In the genomic region with DNA sequence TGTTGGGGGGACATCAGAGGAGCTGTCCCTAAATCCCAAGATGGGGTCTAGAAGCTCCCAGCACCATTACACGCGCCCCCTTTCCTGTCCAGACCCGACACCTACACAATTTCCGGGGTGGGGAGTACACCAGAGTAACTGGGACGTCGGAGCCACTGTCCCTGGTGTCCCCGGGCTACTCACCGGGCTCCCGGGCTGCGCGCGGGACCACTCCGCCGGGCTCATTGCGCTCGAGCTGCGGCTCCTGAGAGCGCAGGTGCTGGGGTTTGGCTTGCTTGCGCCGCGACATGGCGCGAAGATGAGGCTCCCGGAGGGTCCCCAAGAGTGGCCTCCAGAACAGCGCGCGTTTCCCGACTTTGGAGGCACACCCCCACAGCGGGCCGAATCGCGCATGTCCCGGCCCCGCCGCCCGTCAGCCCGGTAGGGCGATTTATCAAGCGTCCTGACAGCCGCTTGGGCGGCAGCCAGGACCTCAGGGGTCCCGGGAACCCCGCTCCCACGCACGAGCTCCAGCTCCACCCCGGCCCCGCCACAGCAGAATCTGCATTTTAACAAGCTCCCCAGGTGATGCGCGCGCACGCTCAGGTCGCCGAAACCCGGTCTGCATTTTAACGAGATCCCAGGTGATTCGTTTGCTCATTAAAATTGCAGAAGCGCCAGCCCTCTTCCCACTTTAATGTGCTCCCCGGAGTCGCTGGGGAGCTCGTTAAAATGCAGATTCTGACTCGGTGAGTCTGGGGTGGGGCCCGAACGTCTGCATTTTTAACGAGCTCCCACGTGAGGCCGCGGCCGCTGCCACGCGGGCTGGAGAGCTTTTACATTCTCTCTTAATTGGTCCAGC, we compare ENCODE assay signal across 9 mouse cellular contexts. TPM values are rescaled to one million over a fixed set of nuclear protein-coding genes. Genes with fewer than 3 reads are reported as not detected.
DNase-seq lines count a peak whose midpoint lies in the region; ATAC-seq and TF ChIP-seq lines count a peak whose summit lies in the region.
"Had no signal": no experiment of that assay in that cellular context is flagged by ENCODE, and none has a peak within 500 bp of the region (broad histone marks: within the 10 kb centered on the region; RNA-seq: fewer than 3 reads in every experiment).

No protein-coding gene starts in this region.

- peaks cover 46% of the 10 kb centered on the region for H3K27me3 ChIP-seq in heart, embryonic 11.5 days (ENCODE audit: control insufficient read depth, insufficient read depth, low read length)
- peaks cover 59% of the 10 kb centered on the region for H3K27me3 ChIP-seq in forebrain, embryonic 10.5 days (ENCODE audit: poor library complexity, severe bottlenecking)
- H3K27me3 ChIP-seq in kidney, postnatal 0 days (ENCODE audit: insufficient read depth, low read length): peaks cover 27% of the 10 kb centered on the region
- peaks cover 29% of the 10 kb centered on the region for H3K27me3 ChIP-seq in midbrain, embryonic 15.5 days (replicated peaks)
- H3K27me3 ChIP-seq: Patski had no signal

- H3K9ac ChIP-seq in heart, embryonic 11.5 days (ENCODE audit: low read depth, low read length): peak overlapping the region; percentile 22; the same call in 1 of the 2 replicates
- peak overlapping the region; percentile 44; the same call in 1 of the 2 replicates for H3K9ac ChIP-seq in kidney, postnatal 0 days (ENCODE audit: low read depth, low read length)
- H3K9ac ChIP-seq in midbrain, embryonic 15.5 days: peak overlapping the region; percentile 57

- DNase-seq in heart, postnatal 10 days: no peak
- peak; percentile 56 for DNase-seq in Muller cell, postnatal 12 days (ENCODE audit: inconsistent ontology term)
- DNase-seq in forebrain, embryonic 10.5 days (ENCODE audit: extremely low spot score, low spot score): peak; percentile 44
- no peak for DNase-seq in kidney, postnatal 0 days (ENCODE audit: low spot score)
- no peak for DNase-seq in gastrocnemius, postnatal 4 days (ENCODE audit: low spot score in 2 of 2)

- peak overlapping the region; percentile 57 for H3K4me3 ChIP-seq in heart, embryonic 11.5 days (ENCODE audit: low read depth, low read length)
- H3K4me3 ChIP-seq in forebrain, embryonic 10.5 days: peak overlapping the region; percentile 61
- H3K4me3 ChIP-seq in kidney, postnatal 0 days (replicated peaks; ENCODE audit: low read depth, low read length): peak overlapping the region; percentile 48
- peak overlapping the region; percentile 58 for H3K4me3 ChIP-seq in midbrain, embryonic 15.5 days

- intact Hi-C loops in heart, postnatal 10 days (cut with DNase I): no loop called here

- peak overlapping the region; percentile 95 for H3K4me2 ChIP-seq in heart, embryonic 11.5 days
- peak overlapping the region; percentile 91 for H3K4me2 ChIP-seq in kidney, postnatal 0 days (ENCODE audit: low read length)
- peak overlapping the region; percentile 98 for H3K4me2 ChIP-seq in midbrain, embryonic 15.5 days

- ATAC-seq in heart, embryonic 11.5 days (replicated peaks; ENCODE audit: insufficient number of reproducible peaks, low FRiP score, low TSS enrichment): no peak
- ATAC-seq in kidney, postnatal 0 days (replicated peaks; ENCODE audit: low FRiP score, low read depth): no peak
- peak; percentile 79 for ATAC-seq in midbrain, embryonic 15.5 days (replicated peaks)
- no peak for ATAC-seq in cerebellum, adult (ENCODE audit: insufficient number of reproducible peaks, low FRiP score, low TSS enrichment)
- ATAC-seq: Patski had no signal

- H3K27ac ChIP-seq in heart, embryonic 11.5 days (ENCODE audit: low read depth, low read length): no peak overlapping the region
- H3K27ac ChIP-seq in forebrain, embryonic 10.5 days: no peak overlapping the region
- no peak overlapping the region for H3K27ac ChIP-seq in kidney, postnatal 0 days
- peak overlapping the region; percentile 68 for H3K27ac ChIP-seq in midbrain, embryonic 15.5 days

- peaks cover 8% of the 10 kb centered on the region; the same call in 1 of the 2 replicates for H3K4me1 ChIP-seq in heart, embryonic 11.5 days (ENCODE audit: control insufficient read depth, insufficient read depth, low read length)
- peaks cover 31% of the 10 kb centered on the region for H3K4me1 ChIP-seq in forebrain, embryonic 10.5 days
- H3K4me1 ChIP-seq in kidney, postnatal 0 days (replicated peaks; ENCODE audit: insufficient read depth, low read length): peaks cover 12% of the 10 kb centered on the region; the same call in 1 of the 2 replicates
- H3K4me1 ChIP-seq in midbrain, embryonic 15.5 days: peaks cover 24% of the 10 kb centered on the region

- under 1% methylated on average over 70 of the region's 70 CpGs for WGBS in heart, embryonic 11.5 days (ENCODE audit: insufficient replicate concordance)
- WGBS in forebrain, embryonic 10.5 days: under 1% methylated on average over 70 of the region's 70 CpGs
- under 1% methylated on average over 69 of the region's 70 CpGs for WGBS in kidney, postnatal 0 days
- WGBS in midbrain, embryonic 15.5 days: under 1% methylated on average over 69 of the region's 70 CpGs

- no peaks in the 10 kb centered on the region for H3K36me3 ChIP-seq in heart, embryonic 11.5 days (ENCODE audit: control insufficient read depth, insufficient read depth, low read length)
- H3K36me3 ChIP-seq in forebrain, embryonic 10.5 days (replicated peaks): no peaks in the 10 kb centered on the region
- no peaks in the 10 kb centered on the region for H3K36me3 ChIP-seq in kidney, postnatal 0 days (ENCODE audit: insufficient read depth, low read length)
- H3K36me3 ChIP-seq in midbrain, embryonic 15.5 days (replicated peaks): no peaks in the 10 kb centered on the region

- no peak for TF ChIP-seq CTCF in kidney, postnatal 0 days (IDR thresholded peaks at IDR 0.05; ENCODE audit: low read depth)

- H3K9me3 ChIP-seq in heart, embryonic 11.5 days (replicated peaks; ENCODE audit: control insufficient read depth, low read length): no peaks in the 10 kb centered on the region
- H3K9me3 ChIP-seq in forebrain, embryonic 10.5 days: peaks cover 3% of the 10 kb centered on the region; the same call in 1 of the 2 replicates
- no peaks in the 10 kb centered on the region for H3K9me3 ChIP-seq in kidney, postnatal 0 days (replicated peaks; ENCODE audit: low read length)
- no peaks in the 10 kb centered on the region for H3K9me3 ChIP-seq in midbrain, embryonic 15.5 days

RNA-seq across cellular contexts. Expression of a gene that starts 43.1 kb away (rescaled TPM):
- polyA plus RNA-seq in heart, embryonic 11.5 days (2014; fragmentation: Nextera tagmentation; extraction: Ambion mirVana): 19.2 and 23.2 TPM in 2 replicates
- total RNA-seq in heart, postnatal 10 days (2021): 10 to 100 TPM; 11.7 to 12.1 TPM
- 35.4 and 40.1 TPM in 2 replicates for polyA plus RNA-seq in forebrain, embryonic 10.5 days (2016; fragmentation: Nextera tagmentation; extraction: Ambion mirVana)
- polyA plus RNA-seq in kidney, postnatal 0 days (2015; fragmentation: Nextera tagmentation; extraction: Ambion mirVana): 20.4 and 22.0 TPM in 2 replicates
- polyA plus RNA-seq in midbrain, embryonic 15.5 days (2015; fragmentation: Nextera tagmentation; extraction: Ambion mirVana): 44.5 and 46.9 TPM in 2 replicates
- total RNA-seq in gastrocnemius, postnatal 4 days (2021): 10 to 100 TPM; 15.7 to 16.4 TPM

Comparison
In these comparisons a context has a peak if more than half of its experiments do, and no peak if none do; other contexts are left out.
1. DNase-seq: peak in Muller cell, postnatal 12 days (single experiment) and forebrain, embryonic 10.5 days (single experiment); none in heart, postnatal 10 days (0 of 2), kidney, postnatal 0 days (single experiment) and gastrocnemius, postnatal 4 days (0 of 2).
2. Peak in every context shown above with its lines, with median percentiles within 50 percentile points of each other: H3K4me2 ChIP-seq, H3K4me3 ChIP-seq and H3K9ac ChIP-seq.